Mouse (Mus musculus) spleen, adult 2 months (tissue): ENCODE measurements around the gene Rab12.

Experiments used
- CTCF ChIP-seq: fragments of 200-500 bp; IDR thresholded peaks from 2 replicates; pipeline ENCODE4 v1.5.1; 2011; ENCODE audit warnings: mild to moderate bottlenecking, inconsistent platforms; ENCODE audit not compliant: insufficient read depth, insufficient read length, insufficient replicate concordance; ENCODE audit errors: extremely low read depth
- POLR2A ChIP-seq: fragments of 200-500 bp; IDR thresholded peaks from 2 replicates; pipeline ENCODE4 v1.6.1; 2011; ENCODE audit warnings: low read depth, low read length, inconsistent platforms

- TF ChIP-seq CTCF (no peak), POLR2A (no peak)
Observed at GRCm38 (mm10) chr17:66483651-66484454, 35.7 kb downstream of the Rab12 start.
